Mouse (Mus musculus): ENCODE data around the gene Chchd4.

- TF ChIP-seq CTCF (IDR thresholded peaks at IDR 0.05; ENCODE audit: control insufficient read depth, insufficient read depth, insufficient read length) (no peak), USF1 (IDR thresholded peaks at IDR 0.05; ENCODE audit: low read depth) (no peak), CEBPB (IDR thresholded peaks at IDR 0.05; ENCODE audit: low read depth) (no peak), MYOG (IDR thresholded peaks at IDR 0.05; ENCODE audit: control insufficient read depth, extremely low read depth, insufficient read length) (no peak), MYOD1 (IDR thresholded peaks at IDR 0.05; ENCODE audit: control insufficient read depth, insufficient read length, low read depth) (no peak), MAX (IDR thresholded peaks at IDR 0.05) (no peak), FOSL1 (IDR thresholded peaks at IDR 0.05; ENCODE audit: insufficient read depth, low read length, poor library complexity, severe bottlenecking) (no peak)
These were observed 40.8 kb upstream of the Chchd4 start for GRCm38 (mm10) chr6:91514135-91514534.

All from C2C12 (cell line).